Mouse (Mus musculus): ENCODE results near the gene Saysd1. TPM values are rescaled to one million over a fixed set of nuclear protein-coding genes. Genes with fewer than 3 reads are reported as not detected.

Gene Saysd1
- 1 to 10 TPM; 2.8 to 3.9 (median 3.1) TPM for total RNA-seq (2022)

DNA sequence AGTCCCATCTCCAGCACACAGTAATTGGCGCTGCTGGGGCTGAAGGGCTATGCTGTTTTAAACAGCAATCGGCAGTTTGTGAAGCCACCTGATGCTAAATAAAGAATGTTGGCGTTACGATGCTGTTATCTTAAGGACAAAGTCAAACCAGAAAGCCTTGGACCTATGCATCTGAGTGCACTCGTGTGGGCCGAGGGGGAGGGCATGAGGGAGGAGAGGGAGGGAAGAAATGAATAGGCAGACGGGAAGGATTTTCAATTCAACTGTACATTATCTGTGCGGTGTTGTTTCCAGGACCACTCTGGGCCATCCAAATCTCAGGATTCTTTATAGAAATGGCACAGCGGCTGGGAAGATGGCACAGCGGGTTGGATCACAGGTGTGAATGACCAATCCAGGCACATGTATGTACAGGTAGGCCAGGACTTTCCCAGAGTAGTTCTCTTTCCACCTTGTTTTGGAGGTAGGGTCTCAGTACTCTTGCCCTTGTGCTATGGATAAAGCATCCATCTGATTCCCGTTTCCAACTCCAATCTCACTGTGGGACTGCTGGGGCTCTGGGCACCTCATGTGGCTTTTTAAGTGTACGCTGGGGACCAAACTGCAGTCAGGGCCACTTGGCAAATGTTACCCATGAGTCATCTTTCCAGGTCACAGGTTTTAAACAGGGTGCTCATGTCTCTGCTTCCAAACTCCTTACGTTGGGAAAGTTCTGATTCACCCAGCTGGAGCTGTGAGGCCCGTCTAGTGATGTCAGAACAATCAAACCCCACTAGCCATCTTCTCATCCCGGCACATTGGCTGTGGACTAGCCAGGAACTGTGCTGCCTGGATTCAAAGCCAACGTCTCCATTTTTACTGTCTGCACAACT, at the start of gene Saysd1:
Gene Saysd1 (minus strand): TSS at position 51 of the 872 bp plus-strand sequence.
- DNase-seq (ENCODE audit: low spot score in 2 of 2) = no peak

DNA sequence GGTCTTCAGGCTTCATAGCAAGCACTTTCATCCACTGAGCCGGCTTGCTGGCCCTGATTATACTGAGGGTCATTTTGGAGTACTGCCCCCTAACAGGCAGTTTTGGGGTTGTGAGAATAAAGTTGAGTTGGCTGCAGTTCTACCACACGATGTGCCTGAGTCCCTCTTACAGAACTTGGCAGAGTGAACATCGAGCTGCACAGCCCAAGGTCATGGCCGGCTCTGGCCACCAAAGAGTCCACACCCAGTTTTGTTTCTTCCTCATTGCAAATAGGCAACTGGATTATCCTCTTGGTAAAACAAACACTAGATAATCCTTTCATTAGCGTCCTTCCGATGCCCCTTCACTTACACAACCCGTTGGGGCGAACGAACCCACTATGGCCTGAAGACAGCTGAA, 47.1 kb upstream of the Saysd1 start:
- DNase-seq (ENCODE audit: low spot score in 2 of 2) = no peak

DNA sequence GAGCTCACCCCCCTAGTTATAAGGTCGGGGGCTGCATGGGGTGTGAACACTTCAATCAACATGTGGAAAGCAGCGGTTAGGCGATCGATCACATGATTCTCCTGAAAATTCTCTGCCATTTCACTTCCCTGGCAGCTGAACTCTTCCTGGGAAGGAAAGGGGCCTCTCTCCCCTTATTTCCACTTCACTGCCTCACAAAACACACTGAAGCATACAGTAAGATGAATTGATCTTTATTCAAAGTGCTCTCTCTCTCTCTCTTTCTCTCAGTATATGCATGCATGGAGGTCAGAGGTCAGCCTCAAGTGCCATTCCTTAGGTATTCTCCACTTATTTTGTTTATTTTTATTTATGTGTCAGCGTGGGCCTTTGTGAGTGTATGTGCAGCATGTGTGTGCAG, 45.4 kb upstream of the Saysd1 start:
- DNase-seq (ENCODE audit: low spot score in 2 of 2) = no peak

DNA sequence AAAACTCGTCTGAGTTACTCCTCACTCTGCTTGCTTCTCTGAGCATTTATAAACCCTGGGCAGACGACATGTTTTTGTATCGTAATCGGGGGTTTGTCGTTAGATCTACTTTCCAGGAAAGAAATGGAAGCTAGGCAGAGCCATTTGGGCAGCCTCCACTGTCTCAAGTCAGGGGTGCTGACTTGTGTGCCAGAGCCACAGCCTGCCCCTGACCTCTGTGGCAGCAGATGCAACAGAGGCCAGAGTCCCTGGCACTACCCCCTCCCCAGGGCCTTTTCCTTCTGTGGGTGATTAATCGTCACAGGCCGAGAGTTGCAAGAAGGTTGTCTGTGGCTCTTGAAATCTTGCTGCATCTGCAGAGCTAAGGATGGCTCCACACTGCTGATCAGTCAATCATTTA, 44.3 kb upstream of the Saysd1 start:
- DNase-seq (ENCODE audit: low spot score in 2 of 2) = no peak

DNA sequence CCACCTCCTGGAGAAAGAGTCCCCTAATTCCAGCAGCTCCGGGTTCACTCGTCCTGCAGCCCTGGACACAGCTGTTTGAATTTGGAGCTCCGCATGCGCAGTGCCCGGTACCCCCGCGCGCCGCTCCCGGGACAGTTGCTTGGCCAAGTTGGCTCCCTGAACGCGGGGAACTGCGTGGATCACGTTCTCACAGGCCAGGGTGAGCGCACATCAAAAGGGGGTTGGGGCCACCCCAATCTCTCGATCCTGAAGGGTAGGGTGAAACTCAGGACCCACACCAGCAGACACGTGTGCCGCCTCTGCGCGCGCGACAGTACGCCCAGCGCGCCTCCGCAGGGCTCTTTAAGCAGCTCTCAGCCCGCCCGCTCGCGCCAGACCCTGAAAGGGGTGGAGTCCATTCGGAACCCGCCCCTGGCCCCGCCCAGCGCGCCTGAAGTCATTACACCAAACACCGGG, 43.2 kb upstream of the Saysd1 start, which contains the start of gene Kcnk5:
Gene Kcnk5 (minus strand): TSS at position 344 of the 456 bp plus-strand sequence.
- peak; percentile 77 to 79 for DNase-seq (ENCODE audit: low spot score in 2 of 2)

DNA sequence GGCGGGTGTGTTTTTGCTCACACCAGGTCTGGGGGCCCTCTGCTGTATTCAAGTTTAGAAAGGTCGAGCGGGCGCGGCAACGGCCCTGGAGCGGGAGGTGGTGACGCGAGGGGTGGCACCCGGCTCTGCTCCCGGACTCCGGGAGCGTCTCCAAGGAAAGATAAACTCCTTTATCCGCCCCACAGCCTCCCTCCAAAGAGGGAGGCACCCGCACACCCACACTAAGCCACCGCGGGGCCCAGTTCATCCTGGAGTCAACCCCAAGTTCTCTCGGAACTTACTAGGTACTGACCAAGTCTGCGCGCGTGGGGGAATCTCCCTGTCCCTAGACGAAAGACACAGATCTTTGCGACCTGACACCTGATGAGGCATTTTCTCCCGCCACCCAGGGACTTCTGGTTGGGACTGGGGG, 42.4 kb upstream of the Saysd1 start:
- no peak for DNase-seq (ENCODE audit: low spot score in 2 of 2)

DNA sequence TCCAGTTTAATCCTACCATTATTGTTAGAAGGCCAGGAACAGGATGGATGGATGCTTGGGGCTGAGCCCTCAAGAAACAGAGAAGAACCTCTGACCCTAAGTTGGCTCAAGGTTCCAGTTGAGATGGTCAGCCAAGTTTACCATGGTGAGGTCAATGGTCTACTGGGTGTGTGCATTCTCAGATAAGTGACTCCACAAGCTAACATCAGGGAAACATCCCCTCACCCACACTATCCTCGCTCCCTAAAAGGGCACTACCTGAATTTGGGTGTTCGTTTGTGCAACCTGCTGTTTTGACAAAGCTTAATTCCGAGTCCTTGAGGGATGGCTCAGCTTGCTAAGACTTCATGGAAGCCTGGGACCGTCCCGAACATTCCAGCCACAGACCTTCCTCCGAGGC, 42.0 kb upstream of the Saysd1 start:
- DNase-seq (ENCODE audit: low spot score in 2 of 2) = no peak

DNA sequence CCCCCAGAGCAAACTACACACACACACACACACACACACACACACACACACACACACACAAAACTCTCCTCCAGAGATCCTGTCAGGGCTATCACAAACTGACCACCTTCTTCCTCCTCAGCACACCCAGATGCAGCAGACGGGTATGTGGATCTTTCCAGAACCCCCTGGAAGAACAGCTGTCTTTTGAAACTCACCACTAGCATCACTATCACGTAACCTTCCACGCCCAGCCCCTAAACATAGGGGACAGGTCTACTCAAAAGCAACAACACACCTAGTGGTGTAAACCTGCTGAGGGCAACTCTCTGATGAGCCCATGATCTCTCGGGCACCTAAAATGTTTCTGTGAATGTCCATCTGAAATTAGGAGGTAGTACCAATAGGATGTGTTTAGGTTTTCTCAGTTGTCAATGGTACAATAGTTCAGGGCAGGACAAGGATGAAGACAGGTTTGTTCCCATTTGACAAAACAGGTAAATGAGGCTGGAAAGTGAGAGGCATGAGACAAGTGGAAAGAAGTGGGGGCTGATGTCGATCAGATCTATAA, 41.5 kb upstream of the Saysd1 start:
- DNase-seq (ENCODE audit: low spot score in 2 of 2) = no peak

DNA sequence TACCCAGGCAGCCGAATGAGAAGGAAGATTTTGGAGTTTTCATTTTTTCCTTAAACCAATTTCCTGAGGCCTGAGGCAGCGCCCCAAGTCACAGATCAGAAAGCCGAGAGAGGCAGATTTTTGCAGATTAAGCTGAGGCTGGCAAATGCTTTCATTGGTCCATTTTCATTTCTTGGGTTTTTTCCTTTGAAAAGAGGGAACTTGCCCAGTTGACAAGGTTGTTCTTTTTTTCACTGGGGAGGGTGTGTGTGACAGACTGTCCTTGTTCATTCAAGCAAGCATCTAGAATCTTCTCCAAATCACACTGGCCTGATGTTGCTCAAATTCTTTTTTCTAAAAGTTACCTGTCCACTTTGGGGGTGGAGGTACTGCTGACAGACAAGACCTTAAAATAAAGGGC, 40.7 kb upstream of the Saysd1 start:
- no peak for DNase-seq (ENCODE audit: low spot score in 2 of 2)

DNA sequence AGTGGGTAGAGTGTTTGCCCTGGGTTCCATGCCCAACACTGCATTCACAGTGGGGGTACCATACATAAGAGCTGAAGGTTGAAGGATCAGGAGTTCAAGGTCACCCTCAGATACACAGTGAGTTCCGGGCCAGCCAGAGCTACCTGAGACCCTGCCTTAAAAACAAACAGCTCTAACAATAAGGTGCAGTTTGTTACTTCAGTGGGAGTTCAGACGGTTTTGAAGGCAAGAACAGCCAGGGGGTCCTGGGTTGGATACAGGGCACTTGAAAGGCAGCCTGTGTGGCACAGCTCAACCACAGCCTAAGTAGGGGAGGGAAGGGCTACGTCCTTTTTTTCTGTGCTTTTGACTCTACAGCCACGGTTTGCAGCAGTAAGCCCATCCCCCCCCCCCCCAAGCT, 40.3 kb upstream of the Saysd1 start:
- DNase-seq (ENCODE audit: low spot score in 2 of 2) = no peak

DNA sequence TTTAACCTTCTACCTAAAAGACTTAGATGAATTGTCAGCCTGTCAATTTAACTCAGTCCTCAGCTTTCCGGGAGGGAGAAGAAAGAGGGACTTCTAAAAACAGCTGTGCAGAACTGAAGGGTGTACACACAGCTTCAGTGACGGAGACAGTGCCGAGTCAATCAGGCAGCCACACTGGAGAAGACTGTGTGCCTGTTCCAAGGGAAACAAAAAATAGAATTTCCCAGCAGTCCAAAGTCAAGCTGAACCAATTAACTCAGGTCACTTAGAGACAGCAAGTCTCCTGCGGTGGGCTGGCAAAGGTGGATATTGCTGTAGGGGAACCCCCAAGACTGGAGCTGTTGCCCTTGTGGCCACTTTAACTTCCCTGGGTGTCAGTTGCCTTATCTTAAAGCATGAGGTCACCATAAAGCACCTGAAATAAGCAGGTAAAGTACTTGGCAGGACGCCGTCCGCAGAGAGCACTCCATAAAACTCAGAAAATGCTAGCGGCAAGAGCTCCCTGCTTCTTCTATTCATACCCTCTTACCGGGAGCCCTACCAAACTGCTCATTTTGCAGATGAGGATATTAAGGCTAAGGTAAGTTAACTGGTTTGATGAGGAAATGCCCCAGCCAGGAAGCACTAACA, 39.3 kb upstream of the Saysd1 start:
- DNase-seq (ENCODE audit: low spot score in 2 of 2) = no peak

DNA sequence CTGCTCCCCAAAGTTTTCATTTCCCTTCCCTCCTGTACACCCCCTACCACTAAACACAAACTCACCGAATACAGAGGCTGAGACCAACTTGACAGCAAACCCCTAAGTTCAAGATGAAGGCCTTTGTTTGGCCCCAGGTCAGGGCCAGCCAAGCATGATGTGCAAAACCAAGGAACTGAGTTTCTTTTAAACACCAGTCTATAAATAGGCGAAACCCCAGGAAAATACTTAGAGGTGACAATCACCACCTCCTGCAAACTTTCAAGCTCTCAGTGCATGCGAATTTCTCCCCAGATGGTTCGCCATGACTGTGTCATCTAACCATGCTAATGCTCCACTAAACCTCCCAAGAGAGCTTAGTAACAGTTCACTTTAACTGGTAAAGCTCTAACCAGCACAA, 37.4 kb upstream of the Saysd1 start:
- DNase-seq (ENCODE audit: low spot score in 2 of 2) = no peak

DNA sequence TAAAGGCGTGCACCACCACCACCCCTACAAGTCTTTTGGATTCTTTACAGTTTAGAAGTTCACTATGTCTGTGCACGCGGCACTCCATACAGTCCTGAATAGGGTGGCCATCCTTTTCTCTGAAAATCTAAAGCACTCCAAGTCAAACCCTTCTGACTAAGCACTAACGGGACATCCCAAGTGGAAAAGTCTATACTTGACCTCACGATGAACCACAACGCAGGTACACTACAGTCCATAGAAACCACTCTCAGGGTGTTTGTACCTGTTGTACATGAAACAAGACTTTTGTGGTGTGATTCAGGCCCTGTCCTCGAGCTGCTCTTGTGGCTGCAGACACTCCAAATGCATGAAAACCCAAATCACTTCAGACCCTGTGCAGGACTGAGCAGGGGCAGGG, 36.8 kb upstream of the Saysd1 start:
- no peak for DNase-seq (ENCODE audit: low spot score in 2 of 2)

DNA sequence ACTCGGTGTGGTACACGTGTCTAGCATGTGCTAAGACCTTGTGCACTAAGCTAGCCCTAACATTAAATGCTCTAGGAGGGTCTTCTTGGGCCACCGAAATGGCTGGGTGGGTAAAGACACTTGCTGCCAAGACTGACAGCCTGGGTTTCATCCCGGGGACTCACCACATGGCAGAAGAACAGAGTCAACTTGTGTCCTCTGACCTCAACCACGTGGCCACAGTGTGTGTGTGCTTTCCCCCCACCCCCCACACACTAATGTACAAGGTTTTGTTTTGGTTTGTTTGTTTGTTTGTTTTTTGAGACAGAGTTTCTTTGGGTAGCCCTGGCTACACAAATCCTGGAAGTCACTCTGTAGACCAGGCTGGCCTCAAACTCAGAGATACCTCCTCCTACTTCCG, 36.4 kb upstream of the Saysd1 start:
- no peak for DNase-seq (ENCODE audit: low spot score in 2 of 2)

DNA sequence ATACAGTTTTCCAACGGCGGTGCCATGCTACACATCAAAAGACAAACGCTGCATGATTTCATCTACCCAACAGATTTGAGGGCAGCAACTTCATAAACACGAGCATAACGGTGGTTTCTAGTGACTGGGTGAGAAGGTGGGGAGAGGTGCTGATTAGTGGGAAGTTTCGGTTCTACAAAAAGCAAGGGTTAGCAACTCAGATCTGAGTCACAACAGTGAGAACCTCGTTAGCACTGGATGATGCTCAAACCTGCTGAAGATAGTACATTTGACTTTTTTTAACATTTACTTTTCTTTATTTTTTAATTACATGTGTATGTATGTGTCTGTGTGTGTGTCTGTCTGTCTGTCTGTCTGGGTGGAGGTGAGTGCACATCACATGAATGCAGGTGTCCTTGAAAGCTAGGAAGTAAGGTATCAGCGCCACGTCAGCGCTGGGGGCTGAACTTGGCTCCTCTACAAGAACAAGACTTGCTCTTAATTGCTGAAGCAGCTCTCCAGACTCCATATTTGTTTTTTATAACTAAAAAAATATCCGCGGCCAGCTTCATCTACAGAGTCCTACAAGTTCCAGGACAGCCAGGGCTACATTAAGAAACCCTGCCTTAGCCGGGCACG, 35.6 kb upstream of the Saysd1 start:
- DNase-seq (ENCODE audit: low spot score in 2 of 2) = no peak

DNA sequence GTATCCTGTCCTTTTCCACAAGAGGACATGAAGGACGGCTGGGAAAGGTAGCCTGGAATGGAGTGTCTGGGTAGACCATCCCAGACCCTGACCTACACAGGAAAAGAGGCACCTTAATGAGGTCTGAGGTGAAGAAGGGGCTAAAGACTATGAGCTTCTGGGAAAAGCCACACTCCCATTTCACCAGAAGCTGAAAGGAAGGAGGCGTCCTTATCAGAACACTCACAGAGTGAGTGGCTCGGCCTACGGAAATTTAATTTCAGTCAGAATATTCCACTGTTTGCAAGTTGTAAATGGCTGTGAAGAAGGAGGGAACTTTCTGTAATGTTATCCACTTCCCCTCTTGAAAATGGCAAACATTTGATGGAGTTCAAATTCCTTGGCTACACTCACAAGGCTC, 34.6 kb upstream of the Saysd1 start:
- DNase-seq (ENCODE audit: low spot score in 2 of 2) = no peak

DNA sequence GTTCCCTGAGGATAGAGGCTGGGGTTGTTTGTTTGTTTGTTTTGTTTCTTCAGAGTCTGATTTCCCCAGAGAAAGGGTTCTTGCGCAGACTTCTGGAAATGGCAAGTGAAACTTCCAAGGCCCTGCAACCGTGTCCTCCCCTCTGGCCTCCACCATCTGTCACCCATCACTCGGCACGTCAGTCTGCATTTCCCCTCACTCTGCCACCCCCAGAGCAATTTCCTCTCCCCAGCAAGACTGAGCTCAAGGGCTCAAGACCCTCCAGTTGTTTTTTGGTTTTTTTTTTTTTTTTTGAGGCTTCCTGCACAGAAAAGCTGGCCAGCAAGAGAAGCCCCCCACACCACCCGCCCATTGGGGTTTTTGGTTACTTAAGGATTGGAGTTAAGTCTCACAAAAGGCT, 34.2 kb upstream of the Saysd1 start:
- DNase-seq (ENCODE audit: low spot score in 2 of 2) = no peak

DNA sequence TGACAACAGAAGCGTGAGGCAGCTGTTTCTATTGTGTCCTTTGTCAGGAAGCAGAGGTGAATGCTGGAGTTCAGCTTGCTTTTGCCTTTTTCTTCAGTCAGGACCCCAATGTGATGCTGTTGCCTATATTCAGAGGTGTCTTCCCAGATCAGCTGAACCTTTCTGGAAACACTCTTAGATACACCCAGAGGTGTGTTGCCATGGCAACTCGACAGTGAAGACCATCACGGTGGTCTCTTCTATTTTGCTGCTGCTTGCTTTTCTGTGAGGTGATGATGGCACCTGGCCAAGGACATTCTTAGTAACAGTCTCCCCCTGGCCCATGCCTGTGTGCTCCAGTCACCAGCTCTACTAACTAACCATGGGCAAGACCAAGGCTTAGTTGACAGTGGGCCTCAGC, 33.5 kb upstream of the Saysd1 start:
- DNase-seq (ENCODE audit: low spot score in 2 of 2) = no peak

DNA sequence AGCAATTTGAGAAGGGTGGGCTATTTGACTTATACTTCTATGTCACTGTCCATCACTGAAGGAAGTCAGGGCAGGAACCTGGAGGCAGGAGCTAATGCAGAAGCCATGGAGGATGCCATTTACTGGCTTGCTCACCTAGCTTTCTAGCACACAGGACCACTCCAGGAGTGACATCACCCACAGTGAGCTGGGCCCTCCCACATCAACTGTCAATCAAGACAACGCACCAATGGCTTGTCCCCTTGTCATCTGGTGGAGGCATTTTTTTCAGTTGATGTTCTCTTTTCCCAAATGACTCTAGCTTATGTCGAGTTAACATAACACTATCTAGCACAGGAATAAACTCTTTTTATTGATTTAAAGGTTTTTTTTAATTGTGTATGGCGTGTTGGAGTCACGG, 30.9 kb upstream of the Saysd1 start:
- no peak for DNase-seq (ENCODE audit: low spot score in 2 of 2)

DNA sequence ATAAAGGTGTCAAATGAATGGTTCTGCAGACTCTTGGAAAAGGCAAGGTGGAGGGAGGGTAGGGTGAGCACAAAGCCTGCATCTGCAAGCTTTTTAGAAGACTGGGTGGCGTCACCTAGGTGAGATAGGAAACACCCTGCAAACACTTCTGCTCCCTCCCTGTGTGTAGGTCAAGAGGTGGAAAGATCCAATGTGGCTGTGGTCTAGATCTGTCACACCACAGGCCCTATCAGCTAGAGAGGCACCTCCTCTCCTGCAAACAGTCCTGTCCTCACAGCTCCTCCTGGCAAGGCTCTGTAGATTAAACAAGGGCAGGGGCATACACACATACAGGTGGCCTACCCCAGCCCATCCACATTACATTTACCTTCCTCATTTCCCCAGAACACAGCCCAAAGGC, 30.1 kb upstream of the Saysd1 start:
- no peak for DNase-seq (ENCODE audit: low spot score in 2 of 2)

DNA sequence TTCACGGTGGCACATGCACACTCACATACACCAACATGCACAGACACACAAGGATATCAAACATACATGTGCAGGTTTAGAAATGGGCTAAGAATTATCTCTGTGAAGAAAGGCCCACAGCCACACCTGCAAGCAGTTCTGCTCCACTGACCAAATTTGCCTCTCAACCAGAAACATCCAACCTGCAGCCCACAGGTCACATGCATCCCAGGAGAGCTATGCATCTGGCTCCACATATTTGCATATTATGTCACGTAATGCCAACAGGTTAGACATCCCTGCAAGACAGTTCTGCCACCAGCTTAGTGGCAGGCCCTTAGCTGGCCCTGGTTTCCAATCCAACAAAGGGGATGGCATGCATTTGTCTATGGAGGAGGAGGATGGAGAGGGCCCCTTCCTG, 29.7 kb upstream of the Saysd1 start:
- DNase-seq (ENCODE audit: low spot score in 2 of 2) = no peak

DNA sequence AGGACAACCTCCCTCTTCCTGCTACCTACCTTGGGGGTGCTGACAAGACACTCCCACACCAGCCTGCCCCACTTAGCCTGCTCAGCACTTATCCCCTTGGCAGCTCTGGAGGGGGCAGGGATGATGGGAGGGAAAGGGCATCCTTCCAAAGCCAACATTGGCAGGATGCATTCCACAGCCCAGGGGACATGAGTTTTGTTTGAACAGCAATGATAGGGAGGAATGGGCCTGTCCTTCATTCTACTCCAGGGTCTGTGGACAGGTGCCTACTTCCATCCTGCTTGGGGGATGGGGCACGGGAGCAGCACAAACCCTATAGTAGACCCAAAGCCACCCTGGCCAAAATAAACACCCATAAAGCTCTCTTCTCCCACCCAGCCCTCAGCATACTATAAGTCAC, 27.1 kb upstream of the Saysd1 start:
- DNase-seq (ENCODE audit: low spot score in 2 of 2) = no peak

Measured in gastrocnemius, adult 8-10 months (tissue).